Mouse (Mus musculus) kidney, postnatal 10 days (tissue): ENCODE results near the gene Epdr1.
A peak's percentile ranks its signal among the peaks of the same experiment; 100 is the strongest.

ENCODE experiments used
- DNase-seq: peaks from one replicate; pipeline ENCODE4 v3.0.0; 2021; ENCODE audit warnings: mixed read lengths

The Epdr1 gene

DNA sequence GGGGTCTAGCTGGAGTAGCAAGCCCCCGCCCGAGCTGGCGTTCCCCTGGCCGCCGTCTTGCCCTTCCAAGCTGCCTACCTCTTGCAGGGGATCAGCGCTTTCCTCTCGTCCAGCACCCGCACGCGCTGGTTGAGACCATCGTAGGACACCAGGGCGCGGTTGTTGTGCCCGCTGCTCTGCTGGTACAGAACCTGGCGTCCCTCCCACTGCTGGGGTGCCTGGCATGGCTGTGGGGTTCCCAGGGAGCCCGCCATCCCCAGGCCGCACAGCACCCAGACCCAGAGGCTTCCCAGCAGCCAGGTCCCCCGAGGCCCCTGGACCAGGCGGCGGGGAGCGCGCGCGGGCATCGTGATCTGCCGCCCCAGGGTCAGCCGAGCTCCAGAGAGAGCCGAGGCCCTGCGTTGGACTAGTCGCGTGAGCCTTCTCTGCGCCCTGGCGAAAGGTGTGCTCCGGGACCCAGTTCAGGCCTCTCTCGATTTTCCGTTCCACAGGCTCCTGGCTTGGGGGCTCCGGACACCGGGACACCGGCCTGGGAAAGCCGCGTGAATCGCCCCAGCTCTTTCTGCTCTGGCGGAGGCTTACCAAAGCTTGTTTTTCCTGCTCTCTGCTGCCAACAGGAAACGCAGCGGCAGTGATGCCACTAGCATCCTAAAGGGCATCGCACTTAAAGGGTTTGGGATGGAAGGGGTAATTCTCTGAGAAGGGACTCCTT, at the start of gene Epdr1:
Epdr1 (minus strand) TSS at position 712 of the 712 bp plus-strand sequence.
- peak; percentile 76 for DNase-seq

DNA sequence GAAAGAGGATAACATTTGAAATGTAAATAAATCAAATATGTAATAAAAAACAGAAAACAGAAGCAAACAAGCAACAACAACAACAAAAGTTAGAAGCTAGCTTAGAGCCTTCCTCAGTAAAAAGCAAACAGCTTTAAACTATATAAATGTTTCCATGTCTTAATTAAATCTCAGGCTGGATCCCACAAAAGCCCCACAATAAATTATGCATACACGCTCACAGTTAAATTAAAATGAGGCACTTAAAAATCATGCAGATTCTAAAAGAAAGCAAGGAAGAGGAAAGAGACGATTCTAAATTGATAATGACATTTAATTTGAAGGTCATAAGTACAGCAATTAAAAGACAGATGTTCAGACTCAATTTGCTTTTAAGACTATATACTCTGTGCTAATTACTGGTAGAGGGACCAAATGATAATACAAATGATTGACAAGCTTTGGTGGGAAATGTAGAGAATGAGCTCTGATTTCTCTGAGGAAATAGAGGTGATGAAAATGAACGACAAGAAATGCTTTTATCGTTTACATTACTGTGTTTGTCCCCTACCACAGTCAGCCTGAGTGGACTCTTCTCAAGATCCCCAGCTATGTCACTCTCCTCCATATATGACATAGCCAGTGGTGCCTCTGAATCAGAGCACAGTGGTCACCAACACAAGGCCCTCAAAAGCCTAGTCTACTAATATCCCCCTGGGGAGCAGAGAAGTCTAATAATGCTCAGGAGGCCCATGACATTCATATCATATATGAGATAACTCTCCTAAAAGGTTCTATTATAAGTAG, 48.8 kb upstream of the Epdr1 start:
- DNase-seq = no peak

DNA sequence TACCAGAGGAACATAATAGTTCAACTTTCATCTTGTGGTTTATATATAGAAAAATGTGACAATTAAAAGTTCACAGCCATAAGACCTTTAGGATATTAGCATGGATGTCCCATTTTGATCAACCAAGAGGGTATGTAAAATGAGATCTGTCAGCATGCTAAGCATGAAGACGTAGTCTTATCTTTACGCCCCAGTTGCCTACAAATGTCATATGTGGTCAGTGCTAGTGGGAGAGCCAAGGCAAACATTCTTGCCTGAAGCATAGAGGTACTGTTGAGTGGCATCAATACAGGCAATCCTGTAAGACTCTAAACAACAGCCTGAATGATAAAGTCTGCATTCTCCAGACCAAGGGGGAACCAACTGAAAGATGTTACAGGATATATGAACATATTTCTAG, 32.7 kb upstream of the Epdr1 start:
- no peak for DNase-seq

DNA sequence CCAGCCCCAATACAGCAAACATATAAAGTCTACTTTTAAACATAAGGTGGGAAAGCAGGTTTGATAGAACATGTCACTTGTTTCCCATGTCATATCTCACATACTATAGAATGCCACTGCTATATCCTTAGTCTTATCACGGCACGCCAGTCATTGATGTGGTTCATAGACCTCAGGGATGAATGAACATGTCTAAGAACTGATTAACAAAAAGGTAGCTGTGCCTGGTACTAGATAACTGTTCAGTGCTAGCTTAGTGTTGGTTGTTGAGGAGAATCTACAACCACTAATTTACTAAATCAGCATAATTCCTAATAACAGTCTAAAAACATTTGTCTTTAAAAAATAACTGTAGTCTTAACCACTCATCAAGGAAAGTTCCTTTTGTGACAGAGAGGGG, 30.1 kb upstream of the Epdr1 start:
- DNase-seq = no peak

DNA sequence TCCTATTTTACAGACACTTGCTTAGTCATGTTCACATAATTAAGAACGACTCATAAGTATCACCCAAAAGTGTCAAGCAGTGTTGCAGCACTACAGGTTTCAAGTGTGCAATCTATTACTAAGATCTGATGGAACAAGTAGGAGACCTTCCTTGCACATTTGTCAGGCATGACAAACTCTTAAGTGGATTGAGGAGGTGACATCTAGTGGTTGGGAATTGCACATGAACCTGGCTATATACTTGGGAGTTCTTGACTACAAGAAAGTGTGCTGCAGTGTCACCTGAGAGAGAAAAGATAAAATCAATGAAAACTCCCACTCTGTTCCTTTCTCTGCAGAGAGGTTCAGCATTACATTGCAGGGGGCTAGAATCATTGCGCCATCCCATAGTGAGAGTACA, 24.5 kb upstream of the Epdr1 start:
- DNase-seq = no peak

DNA sequence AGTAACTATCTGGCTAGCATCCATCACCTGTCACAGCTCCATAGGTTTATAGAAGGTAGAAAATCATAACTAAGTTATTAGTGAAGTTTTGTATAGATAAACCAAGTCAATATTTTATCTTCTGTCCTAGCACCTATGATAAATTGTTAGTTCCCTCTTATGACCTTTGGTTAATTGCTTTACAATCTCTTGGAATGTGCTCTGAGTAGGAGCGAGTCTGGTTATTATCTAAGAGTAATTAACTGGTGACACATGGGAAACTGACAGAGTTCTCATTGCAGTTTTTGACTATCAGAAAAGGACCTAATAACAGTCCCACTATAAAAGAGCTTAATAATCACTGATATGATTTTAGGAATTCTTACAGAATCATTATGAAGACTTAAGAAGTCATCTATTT, 23.8 kb upstream of the Epdr1 start:
- DNase-seq = no peak

DNA sequence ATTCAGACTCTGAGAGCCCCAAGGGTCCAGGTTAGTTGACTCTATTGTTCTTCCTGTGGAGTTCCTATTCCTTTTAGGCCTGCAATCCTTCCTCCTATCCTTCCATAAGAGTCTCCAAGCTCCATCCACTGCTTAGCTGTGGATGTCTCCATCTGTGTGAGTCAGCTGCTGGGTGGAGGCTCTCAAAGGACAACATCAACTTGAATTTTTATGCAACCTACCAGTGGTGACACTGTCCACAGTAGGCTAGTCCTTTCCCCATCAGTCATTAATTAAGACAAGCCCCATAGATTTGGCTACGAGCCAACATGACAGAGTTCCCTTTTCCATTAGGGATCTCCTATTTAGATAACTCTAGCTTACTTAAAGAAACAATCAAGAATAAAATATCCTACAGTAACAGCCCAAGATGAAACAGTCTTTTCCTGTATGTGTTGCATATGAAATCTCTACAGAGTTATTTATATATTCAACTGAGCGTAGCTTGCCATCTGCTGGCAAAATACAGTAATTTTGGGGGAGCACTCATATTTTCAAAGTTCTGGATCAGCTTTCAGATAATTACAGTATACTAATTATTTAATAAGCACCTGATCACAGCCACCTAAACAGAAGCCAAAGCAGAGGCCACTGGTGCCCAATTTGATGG, 20.6 kb upstream of the Epdr1 start:
- peak; percentile 11 for DNase-seq

DNA sequence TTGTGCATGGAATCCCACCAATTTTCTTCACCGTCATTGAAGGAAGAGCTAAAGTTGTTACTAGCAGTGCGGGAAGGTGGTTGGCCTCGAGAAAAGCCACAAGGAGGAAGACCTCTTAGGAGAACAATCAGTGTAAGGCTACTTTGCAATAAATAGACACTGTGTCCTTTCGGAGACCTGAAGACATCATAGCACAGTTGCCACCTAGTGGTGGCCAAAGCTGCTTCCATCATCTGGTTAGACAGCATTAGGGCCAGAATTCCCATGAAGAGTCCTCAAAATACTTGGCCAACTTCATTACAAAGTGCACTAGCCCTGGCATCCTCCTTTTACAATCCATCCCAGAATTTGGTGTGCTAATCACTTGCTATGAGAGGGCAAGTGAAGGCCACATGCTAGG, 16.4 kb upstream of the Epdr1 start:
- DNase-seq = peak; percentile 49

DNA sequence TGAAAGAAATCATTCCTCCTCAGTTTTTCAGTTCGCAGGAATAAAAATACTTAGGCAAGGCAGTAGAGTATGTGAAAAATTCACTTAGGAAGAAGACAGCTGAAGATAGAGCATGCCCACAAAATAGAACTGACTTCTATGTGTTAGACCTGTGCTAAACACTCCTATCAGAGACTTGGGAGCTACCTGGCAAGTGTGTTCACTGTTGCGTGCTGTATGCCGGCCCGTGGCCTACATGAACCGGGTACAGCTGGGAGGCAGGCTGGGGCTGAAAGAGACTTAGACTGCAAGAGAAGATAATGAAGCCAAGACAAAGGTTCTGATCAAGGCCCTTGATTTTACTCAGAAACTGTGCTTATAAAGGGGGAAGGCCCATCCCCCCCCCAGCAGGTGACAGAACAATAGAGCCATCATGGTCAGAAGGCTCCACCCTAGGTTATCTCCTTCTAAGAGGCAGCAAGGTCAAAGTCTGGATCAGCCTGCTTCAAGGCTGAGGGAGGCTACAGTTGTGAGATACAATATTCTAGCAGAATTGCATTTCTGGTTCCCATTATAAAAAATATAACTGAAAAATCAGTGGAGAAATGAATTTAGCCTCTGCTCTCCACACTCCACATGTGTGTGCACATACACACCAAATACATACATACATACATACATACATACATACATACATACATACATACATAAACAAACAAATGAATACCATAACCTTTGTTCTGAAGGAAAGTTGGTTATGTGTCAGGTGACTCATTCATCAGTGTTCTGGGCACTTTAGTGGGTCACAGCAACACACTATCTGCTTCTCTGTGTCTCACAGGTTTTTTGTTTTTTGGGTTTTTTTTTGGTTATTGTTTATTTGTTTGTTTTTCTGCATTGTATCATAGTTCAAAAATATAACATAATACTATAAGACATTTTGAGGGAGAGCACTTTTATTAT, 11.3 kb upstream of the Epdr1 start:
- DNase-seq = no peak

DNA sequence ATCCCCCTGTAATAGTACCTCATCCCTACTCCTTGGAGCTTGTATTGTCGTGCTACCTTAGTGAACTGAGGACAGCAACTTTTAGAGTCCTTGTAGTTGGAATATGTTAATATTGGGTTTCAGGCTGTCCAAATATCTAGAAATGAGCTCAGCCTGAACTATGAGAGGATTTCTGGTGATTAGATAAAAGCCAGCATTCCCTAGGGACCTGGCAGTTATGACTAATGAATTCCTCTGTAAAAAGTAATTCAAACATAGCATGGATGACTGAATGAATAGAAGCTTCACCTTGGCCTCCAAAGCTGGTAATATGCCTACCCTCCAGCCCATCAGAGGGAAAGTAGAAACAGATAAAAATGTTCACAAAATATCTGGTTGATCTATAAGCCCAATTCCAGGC, 6.7 kb upstream of the Epdr1 start:
- DNase-seq = no peak

DNA sequence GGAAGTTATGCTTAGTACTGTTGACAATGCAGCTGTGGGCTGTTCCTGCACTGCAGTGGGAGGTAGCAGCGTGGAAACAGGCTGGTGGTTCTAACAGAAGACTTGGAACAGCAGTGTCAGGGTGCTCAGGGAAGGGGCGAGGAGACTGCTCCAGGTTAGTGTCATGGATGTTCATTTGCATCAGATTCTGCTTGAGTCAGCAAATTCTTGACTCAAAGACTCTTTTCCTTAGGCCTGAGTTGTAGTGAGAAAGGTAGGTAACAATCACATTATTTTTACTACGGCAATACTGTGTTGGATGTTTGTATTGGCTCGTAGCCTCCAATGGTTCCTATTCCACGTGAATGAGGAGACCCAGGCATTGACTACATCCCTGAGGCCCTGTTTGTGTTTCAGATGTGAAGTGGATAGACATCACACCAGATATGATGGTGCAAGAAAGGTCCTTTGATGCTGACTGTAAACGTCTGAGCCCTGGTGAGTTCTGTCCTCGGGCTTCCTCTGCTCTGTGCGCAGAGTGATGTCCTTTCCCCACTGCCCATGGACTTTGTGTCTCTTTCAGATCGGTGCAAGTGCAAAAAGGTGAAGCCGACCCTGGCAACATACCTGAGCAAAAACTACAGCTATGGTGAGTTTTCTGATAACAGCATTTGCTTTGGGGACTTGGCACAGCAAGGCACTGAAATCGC, 5.0 kb upstream of the Epdr1 start:
- no peak for DNase-seq

DNA sequence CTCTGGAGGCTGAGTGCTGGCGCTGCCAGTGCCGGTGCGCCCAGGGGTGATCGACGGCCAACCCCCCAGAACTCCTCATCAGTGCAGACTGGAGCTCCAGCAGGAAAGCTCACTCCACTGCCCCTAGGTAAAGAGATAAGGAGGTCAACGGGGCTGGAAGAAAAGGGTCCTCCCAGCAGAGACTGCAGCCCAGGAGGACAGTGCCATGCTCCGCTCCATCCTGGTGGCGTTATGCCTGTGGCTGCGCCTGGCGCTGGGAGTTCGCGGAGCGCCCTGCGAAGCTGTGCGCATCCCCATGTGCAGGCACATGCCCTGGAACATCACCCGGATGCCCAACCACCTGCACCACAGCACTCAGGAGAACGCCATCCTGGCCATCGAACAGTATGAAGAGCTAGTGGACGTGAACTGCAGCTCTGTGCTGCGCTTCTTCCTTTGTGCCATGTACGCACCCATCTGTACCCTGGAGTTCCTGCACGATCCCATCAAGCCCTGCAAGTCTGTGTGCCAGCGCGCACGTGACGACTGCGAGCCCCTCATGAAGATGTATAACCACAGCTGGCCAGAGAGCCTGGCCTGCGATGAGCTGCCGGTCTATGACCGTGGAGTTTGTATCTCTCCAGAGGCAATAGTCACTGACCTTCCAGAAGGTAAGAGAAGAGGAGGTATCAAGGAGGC, 3.6 kb upstream of the Epdr1 start:
- DNase-seq = peak; percentile 8

DNA sequence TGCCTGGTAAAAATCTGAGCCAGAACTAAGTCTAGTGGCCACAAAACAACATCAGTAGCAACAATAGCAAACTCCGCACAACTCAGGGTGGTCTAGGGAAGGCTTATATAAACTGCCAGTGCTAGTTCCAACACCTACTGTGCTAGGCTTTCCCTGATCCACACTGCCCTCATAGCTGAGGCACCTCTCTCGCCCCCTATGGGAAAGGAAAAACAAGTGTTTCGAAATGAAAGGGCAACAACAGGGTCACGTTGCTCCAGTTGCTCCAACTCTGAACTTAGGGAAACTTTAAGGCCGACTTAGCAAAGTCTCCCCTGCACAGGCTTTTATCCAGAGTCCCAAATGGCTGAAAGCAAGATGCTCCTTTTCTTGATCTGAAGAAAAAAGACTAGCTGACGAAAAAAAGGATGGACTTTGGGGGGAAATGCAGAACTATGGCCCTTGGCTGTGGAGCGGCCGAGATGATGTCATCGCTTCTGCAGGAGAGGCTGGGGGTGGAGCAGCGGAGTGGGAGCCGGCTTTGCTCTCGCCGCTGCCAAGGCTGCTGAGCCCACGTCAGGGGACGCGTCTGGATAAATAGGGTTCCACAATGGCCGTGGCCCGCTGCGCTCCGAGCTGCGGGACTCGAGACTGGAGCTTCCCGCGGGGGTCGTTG, 3.0 kb upstream of the Epdr1 start, which contains the start of gene Sfrp4:
Sfrp4 (plus strand) TSS at position 532 of the 655 bp plus-strand sequence.
- DNase-seq = peak; percentile 62

DNA sequence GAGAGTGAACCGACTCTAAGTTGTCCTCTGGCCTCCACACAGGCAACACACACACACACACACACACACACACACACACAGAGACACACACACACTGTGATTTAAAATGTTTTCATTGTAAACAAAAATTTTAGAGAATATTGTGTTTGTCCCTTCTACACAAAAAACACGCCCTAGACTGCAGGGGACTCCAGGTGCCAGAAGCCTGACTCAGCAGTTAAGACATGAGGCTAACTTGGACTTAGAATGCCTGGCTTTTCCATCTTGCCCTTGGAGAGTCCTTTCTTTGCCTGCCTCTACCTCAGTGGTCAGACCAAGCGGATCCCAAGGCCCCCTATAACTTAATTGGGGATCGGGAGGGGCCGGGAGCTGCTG, 899 bp downstream of the Epdr1 start:
- DNase-seq = no peak

DNA sequence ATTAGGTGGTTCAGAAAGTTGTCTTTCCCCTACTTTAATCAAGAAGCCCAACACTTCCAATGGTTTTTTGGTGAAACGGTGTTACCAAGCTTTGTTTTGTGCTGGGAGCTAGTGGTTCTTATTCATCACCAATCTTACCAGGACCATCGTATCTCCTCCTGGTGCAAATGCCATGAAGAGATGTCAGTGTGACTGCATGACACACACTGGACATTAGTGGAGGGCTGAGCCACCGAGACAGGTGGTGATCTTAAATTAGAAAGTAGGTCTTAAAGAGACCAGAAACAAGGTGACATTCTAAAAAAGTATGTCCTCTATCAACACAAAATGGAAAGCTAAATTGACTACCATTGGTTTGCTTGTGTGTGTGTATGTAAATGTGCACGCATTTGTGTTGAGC, 1.6 kb downstream of the Epdr1 start:
- DNase-seq = no peak

DNA sequence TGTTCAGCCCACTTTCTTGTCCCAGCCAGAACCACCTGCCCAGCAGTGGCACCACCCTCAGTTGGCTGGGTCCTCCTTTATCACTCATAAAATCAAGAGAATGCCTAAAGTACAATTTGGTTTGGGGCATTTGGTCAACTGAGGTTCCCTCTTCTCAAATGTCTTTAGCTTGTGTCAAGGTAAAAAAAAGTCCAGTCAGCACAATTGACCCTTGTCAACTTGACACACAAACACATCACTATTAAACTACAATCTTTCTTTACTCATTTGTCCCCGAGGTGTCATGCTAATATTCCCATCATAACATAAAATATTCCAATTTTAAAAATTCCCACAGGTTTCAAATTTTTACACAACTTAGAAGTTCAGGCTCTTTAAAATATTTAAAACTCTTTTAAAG, 5.4 kb downstream of the Epdr1 start:
- DNase-seq = no peak

DNA sequence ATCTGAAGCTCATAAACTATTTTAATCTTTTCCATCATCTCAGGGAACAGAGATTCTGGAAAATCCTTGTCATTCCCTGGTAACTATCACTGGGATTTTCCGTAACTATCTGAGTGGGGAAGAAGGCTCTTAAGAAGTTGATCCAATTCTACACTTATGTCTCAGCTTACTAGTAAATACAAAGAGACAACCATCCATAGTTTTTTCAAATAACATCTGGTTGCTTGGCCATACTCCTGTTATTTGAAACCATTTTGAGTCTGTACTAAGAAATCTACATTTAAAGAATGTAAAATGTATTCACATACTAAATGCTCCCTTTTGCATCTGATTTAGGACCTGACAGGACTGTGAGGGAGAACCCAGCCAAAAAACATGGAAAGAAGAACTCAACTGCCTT, 6.3 kb downstream of the Epdr1 start:
- DNase-seq = no peak

DNA sequence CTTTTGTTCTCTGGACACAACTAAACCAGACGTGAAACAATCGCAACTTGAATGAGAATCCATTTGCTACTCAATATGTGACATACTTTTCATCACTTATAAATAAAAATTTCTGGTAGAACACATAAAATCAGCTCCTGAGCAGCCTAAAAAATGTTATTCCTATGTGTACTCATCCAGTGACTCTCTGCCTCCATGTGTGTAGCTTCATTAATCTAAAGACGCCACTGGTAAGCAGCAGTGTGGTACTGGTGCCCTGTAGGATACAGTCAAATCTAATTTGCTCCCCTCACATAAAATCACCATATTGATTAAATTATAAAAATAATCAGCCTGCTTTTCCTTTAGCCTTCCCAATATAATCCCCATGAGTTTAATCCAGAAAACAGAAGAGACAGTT, 6.8 kb downstream of the Epdr1 start:
- no peak for DNase-seq

DNA sequence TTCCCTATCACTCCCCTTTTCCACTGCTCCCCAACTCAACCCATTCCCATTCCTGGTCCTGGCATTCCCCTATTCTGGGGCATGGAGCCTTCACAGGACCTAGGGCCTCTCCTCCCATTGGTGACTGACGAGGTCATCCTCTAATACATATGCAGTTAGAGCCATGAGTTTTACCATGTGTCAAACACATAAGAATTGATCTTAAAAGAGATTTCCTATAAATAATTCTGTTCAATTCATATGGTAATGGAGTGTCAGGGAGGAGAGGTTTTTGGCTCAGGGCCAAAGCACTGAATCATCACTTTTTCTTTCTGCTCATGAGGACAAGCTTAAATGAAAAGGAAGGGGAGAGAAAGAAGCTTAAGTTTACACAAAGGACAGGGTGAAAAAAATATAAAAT, 7.4 kb downstream of the Epdr1 start:
- DNase-seq = no peak

DNA sequence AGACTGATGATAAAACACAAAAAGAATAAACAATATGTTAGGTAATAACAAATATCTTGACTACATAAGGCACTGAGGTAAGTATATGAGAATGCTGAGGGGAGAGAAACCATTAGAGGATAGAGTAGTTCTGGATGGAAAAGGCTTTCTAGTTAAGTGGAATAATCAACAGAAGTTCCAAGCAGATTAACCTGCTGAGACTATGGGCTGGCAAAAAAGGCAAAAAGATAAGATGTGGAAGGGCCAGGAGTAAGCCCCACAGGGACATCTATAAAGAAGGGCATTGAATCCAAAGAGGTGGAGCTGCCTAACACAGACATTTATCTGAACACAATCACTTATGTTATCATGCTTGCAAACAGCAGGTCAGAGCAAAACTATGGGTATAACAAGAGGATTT, 11.6 kb downstream of the Epdr1 start:
- no peak for DNase-seq

DNA sequence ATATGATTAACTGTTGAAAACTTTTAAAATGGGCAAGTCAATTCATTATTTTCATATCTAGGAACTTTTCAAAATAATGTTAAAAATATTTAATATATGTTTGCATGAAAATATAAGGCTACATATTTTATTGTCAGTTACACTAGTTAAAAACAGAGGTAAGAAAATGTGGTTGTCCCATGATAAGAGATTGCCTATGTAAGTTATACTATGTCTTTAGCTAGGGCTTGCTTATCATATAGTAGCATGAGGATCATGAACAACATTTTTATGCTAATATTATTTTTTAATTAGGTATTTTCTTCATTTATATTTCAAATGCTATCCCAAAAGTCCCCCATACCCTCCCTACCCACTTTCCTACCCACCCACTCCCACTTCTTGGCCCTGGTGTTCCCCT, 14.8 kb downstream of the Epdr1 start:
- DNase-seq = no peak
